ENCODE assay signal across 8 mouse cellular contexts in the genomic region with DNA sequence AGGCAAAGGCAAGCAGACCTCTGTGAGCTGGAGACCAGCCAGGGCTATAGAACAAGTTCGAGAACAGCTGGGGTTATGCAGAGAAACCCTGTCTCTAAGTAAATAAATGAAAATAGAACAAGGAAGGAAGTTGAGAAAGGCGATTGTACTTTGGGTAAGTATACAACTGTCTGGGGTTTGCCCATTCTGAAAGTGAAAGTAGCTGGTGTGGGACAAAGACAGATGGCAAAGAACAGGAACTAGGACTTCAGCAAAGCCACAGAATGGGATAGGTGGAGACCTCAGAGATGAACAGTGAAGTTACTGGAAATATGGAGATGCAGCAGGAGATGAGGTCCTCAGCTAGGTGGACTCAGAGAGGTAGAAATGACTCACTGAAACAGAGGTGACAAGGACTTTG. TPM values are rescaled to one million over a fixed set of nuclear protein-coding genes. Genes with fewer than 3 reads are reported as not detected.
A peak's percentile ranks its signal among the peaks of the same experiment; 100 is the strongest.
DNase-seq lines count a peak whose midpoint lies in the region; ATAC-seq lines count a peak whose summit lies in the region.

No protein-coding gene starts in this region.

- ATAC-seq in frontal cortex, adult (ENCODE audit: low TSS enrichment), result peak; percentile 57; the same call in 1 of the 2 replicates
- peak; percentile 81 for ATAC-seq in neutrophil, adult 5-6 weeks (ENCODE audit: extremely low read depth, insufficient number of reproducible peaks, low FRiP score, poor library complexity, severe bottlenecking)

- H3K4me1 ChIP-seq in midbrain, embryonic 10.5 days, result no peaks in the 10 kb centered on the region

- H3K9me3 ChIP-seq in midbrain, embryonic 10.5 days (replicated peaks), result no peaks in the 10 kb centered on the region

- DNase-seq in frontal cortex, postnatal 10 days (ENCODE audit: low spot score in 2 of 2), result no peak
- peak; percentile 67 for DNase-seq in T-cell, adult 2 months (ENCODE audit: low spot score)
- DNase-seq in kidney, postnatal 36 days, result peak; percentile 17 to 24
- no peak for DNase-seq in embryo, embryonic 11 days
- no peak for DNase-seq in cerebellum, postnatal 14 days
- DNase-seq in midbrain, embryonic 10.5 days (ENCODE audit: low spot score), result no peak

- H3K27me3 ChIP-seq in midbrain, embryonic 10.5 days (ENCODE audit: low read depth, poor library complexity, severe bottlenecking), result no peaks in the 10 kb centered on the region

- H3K4me3 ChIP-seq in midbrain, embryonic 10.5 days, result no peak overlapping the region

- WGBS in midbrain, embryonic 10.5 days, result 54% methylated on average over 2 of the region's 2 CpGs

- H3K36me3 ChIP-seq in midbrain, embryonic 10.5 days, result no peaks in the 10 kb centered on the region

- no peak overlapping the region for H3K27ac ChIP-seq in midbrain, embryonic 10.5 days (replicated peaks)

RNA-seq across cellular contexts. Expression of a gene that starts 19.8 kb away (rescaled TPM):
- total RNA-seq in neutrophil, adult 5-6 weeks (2017), result 22.3 and 23.0 TPM in 2 replicates
- polyA plus RNA-seq in midbrain, embryonic 10.5 days (2016; fragmentation: Nextera tagmentation; extraction: Ambion mirVana), result 0.47 and 1.3 TPM in 2 replicates

RNA-seq across cellular contexts. Expression of a gene that starts 36.4 kb away (rescaled TPM):
- 0.12 TPM in 1 of 2 replicates, not detected in the other for total RNA-seq in neutrophil, adult 5-6 weeks (2017)
- 21.9 and 45.3 TPM in 2 replicates for polyA plus RNA-seq in midbrain, embryonic 10.5 days (2016; fragmentation: Nextera tagmentation; extraction: Ambion mirVana)

RNA-seq across cellular contexts. Expression of a gene that starts 54.0 kb away (rescaled TPM):
- total RNA-seq in neutrophil, adult 5-6 weeks (2017), result 155 and 160 TPM in 2 replicates
- 63.1 and 82.0 TPM in 2 replicates for polyA plus RNA-seq in midbrain, embryonic 10.5 days (2016; fragmentation: Nextera tagmentation; extraction: Ambion mirVana)

Comparison
In these comparisons a context has a peak if more than half of its experiments do, and no peak if none do; other contexts are left out.
1. DNase-seq: peak in T-cell, adult 2 months (single experiment) and kidney, postnatal 36 days (2 of 2); none in frontal cortex, postnatal 10 days (0 of 2), embryo, embryonic 11 days (single experiment), cerebellum, postnatal 14 days (0 of 2) and midbrain, embryonic 10.5 days (single experiment).